Mouse (Mus musculus) natural killer cell, adult 2 months (primary cell): ENCODE results near the gene Car5a.

Experiments
- DNase-seq, 2 experiments: peaks; one replicate each; pipeline ENCODE4 v3.0.0; 2022; ENCODE audit warnings: low spot score in 2 of 2

Car5a gene

DNA sequence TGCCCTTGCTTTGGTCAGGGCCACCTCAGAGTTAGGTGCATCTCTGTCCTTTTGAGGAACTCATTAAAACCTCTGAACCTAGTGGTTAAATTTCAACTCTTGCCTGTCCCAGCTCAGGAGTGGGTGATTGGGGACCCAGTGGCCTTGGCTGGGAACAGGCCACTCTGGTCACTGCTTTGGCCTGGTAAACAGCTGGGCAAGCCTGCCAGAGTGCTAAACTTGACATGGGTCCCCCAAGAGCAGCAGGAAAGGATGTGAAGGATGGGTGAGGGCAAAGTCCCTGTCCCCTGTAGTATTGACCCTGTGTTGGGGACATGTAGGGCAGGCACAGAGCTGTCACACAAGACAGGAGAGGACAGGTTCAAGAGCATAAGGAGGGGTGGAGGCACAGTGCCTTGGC is at the start of gene Car5a:
TSS of gene Car5a (minus strand) at position 74 of the 400 bp plus-strand sequence.
- DNase-seq = no peak

GRCm38 (mm10) chr8:121992911-121993310 is 48.2 kb upstream of the Car5a start:
- DNase-seq = no peak

- DNase-seq = no peak
Observed at GRCm38 (mm10) chr8:121991611-121992010, 46.9 kb upstream of the Car5a start.

DNA sequence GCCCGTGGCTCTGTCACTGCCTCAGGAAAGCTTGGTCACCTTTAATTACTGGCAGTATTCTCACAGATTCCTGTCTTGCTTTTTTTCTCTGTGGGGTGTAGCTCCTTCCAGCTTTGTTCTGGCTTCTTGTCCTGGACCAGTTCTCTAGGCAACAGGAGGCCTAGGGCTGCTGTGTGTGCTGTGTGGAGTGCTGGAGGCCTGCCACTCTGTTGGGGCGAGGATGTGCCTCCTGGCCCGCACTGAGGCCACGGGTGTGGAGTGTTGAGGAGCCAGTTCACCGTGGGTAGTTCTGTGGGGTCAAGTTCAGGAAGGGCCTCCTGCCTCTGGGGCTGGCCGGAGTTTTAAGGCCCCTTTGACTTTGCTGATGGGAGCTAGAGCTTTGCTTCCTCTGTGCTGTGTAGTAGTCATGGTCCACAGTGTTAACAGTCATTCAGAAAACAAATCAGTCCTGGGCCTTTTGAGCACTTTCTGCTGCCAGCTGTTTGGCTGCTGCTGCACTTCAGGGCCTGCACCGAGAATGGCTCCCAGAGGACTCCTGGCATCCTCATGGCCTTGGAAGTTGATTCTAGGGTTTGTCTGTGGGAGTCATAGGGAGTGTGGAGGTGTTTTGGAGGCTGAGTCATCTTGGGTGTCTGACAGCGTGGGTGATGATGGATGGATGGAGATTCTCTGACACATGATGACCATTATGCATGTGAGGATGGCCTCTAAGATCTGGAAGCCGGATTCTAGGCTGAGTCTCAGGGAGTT is 46.0 kb upstream of the Car5a start:
- no peak for DNase-seq

DNA sequence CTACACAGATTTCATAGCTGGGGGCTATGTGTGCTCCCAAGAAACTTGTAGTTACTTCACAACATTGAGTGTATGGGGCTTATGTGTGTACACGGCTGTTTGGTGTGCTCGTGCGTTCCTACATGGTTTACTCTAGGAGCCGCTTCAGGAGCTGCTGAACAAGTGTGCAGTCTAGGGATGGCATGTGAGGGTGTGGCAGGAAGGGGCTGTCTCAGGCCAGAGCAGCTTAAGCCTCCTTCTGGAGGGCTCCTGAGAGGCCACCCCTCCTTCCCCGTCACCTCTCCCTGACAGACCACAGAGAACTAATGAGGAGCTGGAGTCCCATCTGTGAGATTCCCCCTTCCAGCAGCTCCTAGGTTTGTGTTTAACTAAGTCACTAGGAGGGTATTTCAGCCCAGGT is 43.2 kb upstream of the Car5a start:
- no peak for DNase-seq

DNA sequence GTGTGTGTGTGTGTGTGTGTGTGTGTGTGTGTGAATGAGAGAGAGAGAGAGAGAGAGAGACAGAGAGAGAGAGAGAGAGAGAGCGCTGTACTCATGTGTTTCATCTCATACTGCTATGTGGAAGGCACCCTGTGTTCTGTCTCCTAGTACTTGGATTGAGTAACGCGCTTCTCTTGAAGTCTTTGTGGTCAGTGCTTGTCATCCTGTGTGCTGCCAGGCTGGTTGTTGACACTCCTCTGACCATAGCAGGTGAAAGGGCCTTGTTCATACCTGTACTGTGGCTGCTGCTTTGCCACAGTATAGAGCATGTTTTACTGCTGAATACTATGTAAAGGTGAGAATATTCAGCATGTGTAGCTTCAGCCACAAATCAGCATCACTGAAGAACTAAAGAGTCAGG is 41.0 kb upstream of the Car5a start:
- no peak for DNase-seq

DNA sequence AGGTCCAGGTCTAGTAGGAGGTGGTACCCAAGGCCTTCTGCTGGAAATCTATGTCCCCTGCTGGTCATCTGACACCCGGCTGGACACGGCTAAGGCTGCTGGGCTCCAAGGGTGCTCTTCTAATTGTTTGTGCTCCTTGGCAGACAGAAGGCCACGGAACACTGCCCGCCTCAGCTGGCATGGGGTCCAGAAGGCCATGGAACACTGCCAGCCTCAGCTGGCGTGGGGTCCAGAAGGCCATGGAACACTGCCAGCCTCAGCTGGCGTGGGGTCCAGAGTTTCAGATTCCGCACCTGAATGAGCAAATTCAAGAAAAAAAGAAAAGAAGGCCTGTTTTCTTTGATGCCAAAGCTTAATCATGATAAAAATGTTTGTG is 36.8 kb upstream of the Car5a start:
- no peak for DNase-seq

GRCm38 (mm10) chr8:121980792-121981519 is 36.3 kb upstream of the Car5a start:
- no peak for DNase-seq

GRCm38 (mm10) chr8:121978670-121979069 is 34.0 kb upstream of the Car5a start:
- no peak for DNase-seq

GRCm38 (mm10) chr8:121977819-121978590 is 33.3 kb upstream of the Car5a start:
- DNase-seq = no peak

DNA sequence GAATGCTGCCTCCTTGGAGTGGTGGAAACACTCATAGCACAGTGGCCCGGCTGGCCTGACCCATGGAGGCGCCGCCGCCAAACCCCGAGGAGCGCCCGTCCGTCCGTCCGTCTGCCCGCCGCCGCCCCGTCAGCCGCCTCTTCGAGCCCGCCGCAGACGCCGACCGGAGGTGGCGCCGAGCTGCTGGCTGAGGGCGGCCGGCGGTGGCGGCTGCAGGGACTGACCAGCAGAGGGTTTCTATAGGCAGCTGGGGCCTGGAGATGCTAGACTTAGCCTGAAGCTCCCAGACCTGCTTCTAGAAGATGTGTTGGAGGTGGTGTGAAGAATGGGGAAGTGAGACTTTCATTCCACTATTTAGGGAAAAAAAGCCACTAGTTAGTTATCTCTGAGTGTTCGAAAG is 29.2 kb upstream of the Car5a start:
- DNase-seq = no peak

- no peak for DNase-seq
Observed at GRCm38 (mm10) chr8:121971488-121972058, 26.9 kb upstream of the Car5a start.

- DNase-seq = no peak
Observed at GRCm38 (mm10) chr8:121970225-121970624, 25.5 kb upstream of the Car5a start.

DNA sequence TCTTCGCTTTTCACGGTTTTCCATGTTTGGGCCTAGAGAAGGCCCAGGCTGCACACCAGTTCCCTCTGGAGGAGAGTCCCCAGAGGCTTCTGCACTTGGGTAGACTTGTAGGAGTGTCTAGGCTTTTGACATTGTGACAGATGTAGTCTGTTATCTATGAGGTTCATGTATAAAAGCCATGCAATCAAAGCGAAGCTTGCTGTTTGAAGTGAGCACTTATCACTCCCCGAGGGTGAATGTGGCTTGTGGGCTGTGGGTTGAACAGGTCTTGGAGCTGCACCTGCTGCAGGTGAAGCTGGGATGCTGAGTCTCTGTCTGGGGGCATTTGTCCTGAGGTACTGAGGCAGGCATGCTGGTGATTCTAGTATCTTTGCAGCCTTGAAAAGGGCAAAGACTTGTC is 23.8 kb upstream of the Car5a start:
- DNase-seq = no peak

GRCm38 (mm10) chr8:121967977-121968376 is 23.3 kb upstream of the Car5a start:
- no peak for DNase-seq

- no peak for DNase-seq
Observed at GRCm38 (mm10) chr8:121966714-121967448, 22.2 kb upstream of the Car5a start.

DNA sequence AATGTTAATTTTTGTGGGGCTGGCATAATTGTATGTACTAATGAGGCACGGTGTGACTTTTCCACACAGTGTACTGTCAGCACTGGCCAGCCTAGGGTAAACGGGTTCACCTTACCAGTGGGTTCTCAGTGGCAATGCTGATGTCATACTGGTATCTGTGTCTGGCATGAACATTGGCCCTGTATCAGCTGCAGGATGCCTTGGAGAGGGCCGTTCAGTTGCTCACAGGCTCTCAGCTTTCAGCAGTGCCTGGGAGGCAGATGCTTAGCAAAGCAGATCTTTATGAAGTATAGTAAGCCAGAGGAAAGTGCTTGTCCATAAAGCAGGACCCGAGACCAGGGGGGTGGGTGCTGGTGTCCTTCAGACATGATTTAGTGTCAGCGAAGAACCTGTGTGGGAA is 21.4 kb upstream of the Car5a start:
- DNase-seq = no peak

- no peak for DNase-seq
Observed at GRCm38 (mm10) chr8:121964716-121965512, 20.2 kb upstream of the Car5a start.

GRCm38 (mm10) chr8:121962892-121963291 is 18.2 kb upstream of the Car5a start:
- no peak for DNase-seq

DNA sequence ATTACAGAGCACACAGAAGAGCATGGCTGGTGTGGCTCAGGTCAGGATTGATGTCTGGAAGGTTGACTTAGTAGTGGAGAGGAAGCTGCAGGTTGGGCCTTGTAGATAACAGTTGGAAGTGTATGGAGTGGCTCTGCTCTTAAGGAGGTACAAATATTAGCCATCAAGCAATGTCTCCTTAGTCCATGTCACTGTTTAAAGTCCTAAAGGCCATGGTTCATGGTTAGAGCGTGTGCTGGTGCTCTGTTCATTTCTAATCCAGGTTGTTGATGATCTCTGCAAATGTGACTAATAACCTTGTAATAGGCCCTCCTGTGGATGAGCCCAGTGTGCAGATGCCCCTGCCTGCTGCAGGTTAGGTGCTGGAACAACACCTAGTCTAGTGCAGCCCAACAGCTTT is 13.7 kb upstream of the Car5a start:
- no peak for DNase-seq
